Mouse (Mus musculus) mouse trophoblast stem cell (cell line): ENCODE data around the gene Tbrg1.

Source experiments
- in situ Hi-C, 2 experiments: fragments of 300-500 bp; cut with MseI, MboI; formaldehyde crosslinking; loops; 2 replicates in 1 of 2; 3 replicates in 1 of 2; pipeline ENCODE4 v1.15.1; 2025

The Tbrg1 gene

GRCm38 (mm10) chr9:37629941-37630340 lies 27.2 kb downstream of the Tbrg1 start:
- in situ Hi-C loops, result loop anchor here in 1 of 2 experiments (10.0 kb wide), 1 partner anchor 165 kb away; no protein-coding TSS in a partner anchor

GRCm38 (mm10) chr9:37628581-37628980 lies 28.5 kb downstream of the Tbrg1 start:
- in situ Hi-C loops, result loop anchor here in 1 of 2 experiments (10.0 kb wide), 1 partner anchor 164 kb away; no protein-coding TSS in a partner anchor

- in situ Hi-C loops, result loop anchor here in 1 of 2 experiments (10.0 kb wide), 1 partner anchor 162 kb away; no protein-coding TSS in a partner anchor
These were observed 29.8 kb downstream of the Tbrg1 start for GRCm38 (mm10) chr9:37627263-37627662.

- in situ Hi-C loops, result loop anchor here in 1 of 2 experiments (10.0 kb wide), 1 partner anchor 161 kb away; no protein-coding TSS in a partner anchor
These were observed 31.0 kb downstream of the Tbrg1 start for GRCm38 (mm10) chr9:37626103-37626567.

GRCm38 (mm10) chr9:37625641-37626040 lies 31.5 kb downstream of the Tbrg1 start:
- in situ Hi-C loops, result loop anchor here in 1 of 2 experiments (10.0 kb wide), 1 partner anchor 161 kb away; no protein-coding TSS in a partner anchor

- in situ Hi-C loops, result loop anchor here in 1 of 2 experiments (10.0 kb wide), 1 partner anchor 160 kb away; no protein-coding TSS in a partner anchor
These were observed 32.0 kb downstream of the Tbrg1 start for GRCm38 (mm10) chr9:37625129-37625528.

GRCm38 (mm10) chr9:37624502-37624901 lies 32.6 kb downstream of the Tbrg1 start:
- in situ Hi-C loops, result loop anchor here in 1 of 2 experiments (10.0 kb wide), 1 partner anchor 160 kb away; no protein-coding TSS in a partner anchor

GRCm38 (mm10) chr9:37623981-37624380 lies 33.1 kb downstream of the Tbrg1 start:
- in situ Hi-C loops, result loop anchor here in 1 of 2 experiments (10.0 kb wide), 1 partner anchor 159 kb away; no protein-coding TSS in a partner anchor

- in situ Hi-C loops, result loop anchor here in 1 of 2 experiments (10.0 kb wide), 1 partner anchor 156 kb away; no protein-coding TSS in a partner anchor
These were observed 35.8 kb downstream of the Tbrg1 start for GRCm38 (mm10) chr9:37621290-37621689.

GRCm38 (mm10) chr9:37616770-37617169 lies 40.3 kb downstream of the Tbrg1 start:
- in situ Hi-C loops, result loop anchor here in 1 of 2 experiments (10.0 kb wide), 1 partner anchor 152 kb away; no protein-coding TSS in a partner anchor

- in situ Hi-C loops, result loop anchor here in 1 of 2 experiments (10.0 kb wide), 1 partner anchor 150 kb away; no protein-coding TSS in a partner anchor
These were observed 41.9 kb downstream of the Tbrg1 start for GRCm38 (mm10) chr9:37615220-37615619.

GRCm38 (mm10) chr9:37614316-37614715 lies 42.8 kb downstream of the Tbrg1 start:
- in situ Hi-C loops, result loop anchor here in 1 of 2 experiments (10.0 kb wide), 1 partner anchor 150 kb away; no protein-coding TSS in a partner anchor

GRCm38 (mm10) chr9:37613911-37614280 lies 43.2 kb downstream of the Tbrg1 start:
- in situ Hi-C loops, result loop anchor here in 1 of 2 experiments (10.0 kb wide), 1 partner anchor 149 kb away; no protein-coding TSS in a partner anchor

- in situ Hi-C loops, result loop anchor here in 1 of 2 experiments (10.0 kb wide), 1 partner anchor 149 kb away; no protein-coding TSS in a partner anchor
These were observed 43.8 kb downstream of the Tbrg1 start, which contains the start of gene Spa17 for GRCm38 (mm10) chr9:37613182-37613910. TSS of gene Spa17 (minus strand) at chr9:37613722.

GRCm38 (mm10) chr9:37609558-37609957 lies 47.6 kb downstream of the Tbrg1 start:
- in situ Hi-C loops, result no loop called here

GRCm38 (mm10) chr9:37605089-37605488 lies 52.0 kb downstream of the Tbrg1 start:
- in situ Hi-C loops, result no loop called here

GRCm38 (mm10) chr9:37600538-37601205 lies 56.4 kb downstream of the Tbrg1 start:
- in situ Hi-C loops, result no loop called here
